Mouse (Mus musculus): ENCODE data around the gene Rab31. TPM values are rescaled to one million over a fixed set of nuclear protein-coding genes. Genes with fewer than 3 reads are reported as not detected.
A peak's percentile ranks its signal among the peaks of the same experiment; 100 is the strongest.

The Rab31 gene
- total and polyA plus RNA-seq, 3 experiments, result 0.79 to 2.8 (median 1.2) TPM

GRCm38 (mm10) chr17:65680801-65681412, 91.6 kb downstream of the Rab31 start:
- no peak overlapping the region for H3K9ac ChIP-seq (ENCODE audit: insufficient read depth, low read depth)
- H3K4me3 ChIP-seq (replicated peaks in 1 of 3; ENCODE audit: low read depth in 2 of 3, low read length in 2 of 3, poor library complexity in 1 of 3), result no peak overlapping the region
- DNase-seq (ENCODE audit: extremely low read depth), result peak; percentile 2
- H3K4me2 ChIP-seq (ENCODE audit: insufficient read depth, low read depth, poor library complexity, severe bottlenecking), result no peak overlapping the region
- no peaks in the 10 kb centered on the region for H3K79me2 ChIP-seq (replicated peaks; ENCODE audit: control insufficient read depth, extremely low read depth, insufficient read depth, poor library complexity, severe bottlenecking)
- in situ Hi-C loops (cut with MboI; ENCODE audit: low pct_ligation_motif_present, low pct_unique_long_range_greater_than_20kb, low sequenced_read_pairs) (no loop called here), dilution Hi-C loops (cut with MboI; ENCODE audit: extremely low pct_ligation_motif_present, extremely low pct_unique_long_range_greater_than_20kb, low sequenced_read_pairs) (no loop called here)
- H3K36me3 ChIP-seq (replicated peaks in 1 of 2; ENCODE audit: control insufficient read depth in 1 of 2, insufficient read depth in 1 of 2, low read length in 1 of 2), result no peaks in the 10 kb centered on the region
- H3K4me1 ChIP-seq (ENCODE audit: control insufficient read depth in 1 of 2, insufficient read depth in 2 of 2), result peaks cover 2 to 10% of the 10 kb centered on the region in 2 experiments; a peak in 1 of 4 replicates
- H3K27ac ChIP-seq (ENCODE audit: insufficient read depth, low read depth), result no peak overlapping the region
- no peaks in the 10 kb centered on the region for H3K27me3 ChIP-seq (replicated peaks)
- TF ChIP-seq GABPA (IDR thresholded peaks at IDR 0.05; ENCODE audit: insufficient replicate concordance, low read depth, low read length), result no peak
- peak; percentile 89 for TF ChIP-seq MAFK (IDR thresholded peaks at IDR 0.05; ENCODE audit: insufficient replicate concordance, low read length)
- H3K9me3 ChIP-seq (replicated peaks; ENCODE audit: low read length), result no peaks in the 10 kb centered on the region

- Histone ChIP-seq H3K9me3 (replicated peaks; ENCODE audit: low read length) (no peaks in the 10 kb centered on the region), H3K79me2 (replicated peaks; ENCODE audit: control insufficient read depth, extremely low read depth, insufficient read depth, poor library complexity, severe bottlenecking) (no peaks in the 10 kb centered on the region), H3K4me2 (ENCODE audit: insufficient read depth, low read depth, poor library complexity, severe bottlenecking) (no peak overlapping the region), H3K27me3 (replicated peaks) (no peaks in the 10 kb centered on the region), H3K36me3 (replicated peaks in 1 of 2; ENCODE audit: control insufficient read depth in 1 of 2, insufficient read depth in 1 of 2, low read length in 1 of 2) (no peaks in the 10 kb centered on the region), H3K9ac (ENCODE audit: insufficient read depth, low read depth) (no peak overlapping the region), H3K4me1 (ENCODE audit: control insufficient read depth in 1 of 2, insufficient read depth in 2 of 2) (peaks cover 5 to 13% of the 10 kb centered on the region in 2 experiments; a peak in 3 of 4 replicates), H3K27ac (ENCODE audit: insufficient read depth, low read depth) (no peak overlapping the region), H3K4me3 (replicated peaks in 1 of 3; ENCODE audit: low read depth in 2 of 3, low read length in 2 of 3, poor library complexity in 1 of 3) (no peak overlapping the region)
- dilution Hi-C loops (cut with MboI; ENCODE audit: extremely low pct_ligation_motif_present, extremely low pct_unique_long_range_greater_than_20kb, low sequenced_read_pairs), result no loop called here
- TF ChIP-seq ELF1 (IDR thresholded peaks at IDR 0.05; ENCODE audit: low read depth, low read length) (no peak), MYC (IDR thresholded peaks at IDR 0.05; ENCODE audit: low read depth, low read length) (no peak)
- in situ Hi-C loops (cut with MboI; ENCODE audit: low pct_ligation_motif_present, low pct_unique_long_range_greater_than_20kb, low sequenced_read_pairs), result no loop called here
- DNase-seq (ENCODE audit: extremely low read depth), result no peak
These were observed 92.6 kb downstream of the Rab31 start for GRCm38 (mm10) chr17:65679806-65680446.

DNA sequence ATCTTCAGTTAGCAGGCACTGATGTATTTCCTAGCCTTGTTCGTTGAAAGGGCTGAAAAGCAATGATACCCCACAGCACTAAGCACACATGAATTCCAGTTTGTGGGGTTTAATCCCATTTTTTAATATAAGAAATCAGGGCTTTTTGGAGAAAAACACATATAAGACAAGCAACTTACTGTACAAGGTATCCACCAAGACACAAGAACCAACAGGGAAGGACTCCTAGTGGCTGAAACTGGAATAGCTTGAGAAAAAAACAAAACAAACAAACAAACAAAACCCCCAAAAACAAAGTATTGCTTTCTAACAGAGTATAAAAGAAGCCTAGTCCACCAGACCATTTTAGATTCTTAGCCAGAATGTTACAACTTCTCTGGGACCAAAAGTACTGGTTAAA, 94.8 kb downstream of the Rab31 start:
- in situ Hi-C loops (cut with MboI; ENCODE audit: low pct_ligation_motif_present, low pct_unique_long_range_greater_than_20kb, low sequenced_read_pairs), result no loop called here
- H3K4me1 ChIP-seq (ENCODE audit: control insufficient read depth in 1 of 2, insufficient read depth in 2 of 2), result peaks cover 6 to 20% of the 10 kb centered on the region in 2 experiments; a peak in 3 of 4 replicates

More for the DNA sequence above, 94.8 kb downstream of the Rab31 start:
- no peak overlapping the region for H3K4me2 ChIP-seq (ENCODE audit: insufficient read depth, low read depth, poor library complexity, severe bottlenecking)
- no peaks in the 10 kb centered on the region for H3K9me3 ChIP-seq (replicated peaks; ENCODE audit: low read length)
- no peak for DNase-seq (ENCODE audit: extremely low read depth)
- TF ChIP-seq CTCF (conservative IDR thresholded peaks at IDR 0.05 in 1 of 2, IDR thresholded peaks at IDR 0.05 in 1 of 2; ENCODE audit: low read depth in 2 of 2, low read length in 2 of 2), result peak; percentile 36 to 40; a peak in 3 of 4 replicates
- TF ChIP-seq MEF2A (IDR thresholded peaks at IDR 0.05; ENCODE audit: borderline replicate concordance, low read depth, low read length), result no peak
- TF ChIP-seq RAD21 (IDR thresholded peaks at IDR 0.05; ENCODE audit: low read depth, low read length), result peak; percentile 5
- H3K79me2 ChIP-seq (replicated peaks; ENCODE audit: control insufficient read depth, extremely low read depth, insufficient read depth, poor library complexity, severe bottlenecking), result no peaks in the 10 kb centered on the region
- H3K27me3 ChIP-seq (replicated peaks), result no peaks in the 10 kb centered on the region
- dilution Hi-C loops (cut with MboI; ENCODE audit: extremely low pct_ligation_motif_present, extremely low pct_unique_long_range_greater_than_20kb, low sequenced_read_pairs), result no loop called here
- H3K4me3 ChIP-seq (replicated peaks in 1 of 3; ENCODE audit: low read depth in 2 of 3, low read length in 2 of 3, poor library complexity in 1 of 3), result no peak overlapping the region
- H3K36me3 ChIP-seq (replicated peaks in 1 of 2; ENCODE audit: control insufficient read depth in 1 of 2, insufficient read depth in 1 of 2, low read length in 1 of 2), result no peaks in the 10 kb centered on the region
- no peak overlapping the region for H3K27ac ChIP-seq (ENCODE audit: insufficient read depth, low read depth)
- no peak overlapping the region for H3K9ac ChIP-seq (ENCODE audit: insufficient read depth, low read depth)

Measured in CH12.LX (cell line).